Mouse (Mus musculus) left cerebral cortex, adult 9 months (tissue): ENCODE measurements around the gene Hist1h2bf.
A peak's percentile ranks its signal among the peaks of the same experiment; 100 is the strongest.
"Not testable (repeated sequence)": the region's sequence is repeated elsewhere in the genome, so short reads cannot be mapped to it uniquely, and the experiment has no call there.

ENCODE experiments used
- DNase-seq, 2 experiments: peaks; one replicate each; pipeline ENCODE4 v3.0.0; 2022; ENCODE audit warnings: low spot score in 2 of 2

Gene Hist1h2bf

DNA sequence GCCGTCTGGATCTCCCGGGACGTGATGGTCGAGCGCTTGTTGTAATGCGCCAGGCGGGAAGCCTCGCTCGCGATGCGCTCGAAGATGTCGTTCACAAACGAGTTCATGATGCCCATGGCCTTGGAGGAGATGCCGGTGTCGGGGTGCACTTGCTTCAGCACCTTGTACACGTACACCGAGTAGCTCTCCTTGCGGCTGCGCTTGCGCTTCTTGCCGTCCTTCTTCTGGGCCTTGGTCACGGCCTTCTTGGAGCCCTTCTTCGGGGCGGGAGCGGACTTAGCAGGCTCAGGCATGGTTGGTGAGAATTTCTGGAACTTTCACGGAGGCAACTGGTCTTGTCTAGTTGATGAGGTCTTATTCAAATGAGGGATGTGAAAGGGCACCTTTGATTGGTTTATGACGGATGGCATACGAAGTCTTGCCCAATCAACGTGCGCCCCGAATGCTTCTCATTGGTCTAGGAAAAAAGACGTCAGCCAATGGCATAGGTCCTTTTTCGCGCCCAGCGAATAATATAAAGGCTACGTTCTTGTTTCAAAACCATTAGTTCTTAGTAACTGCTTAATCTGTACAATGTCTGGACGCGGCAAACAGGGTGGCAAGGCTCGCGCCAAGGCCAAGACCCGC is at the start of gene Hist1h2bf, which contains the start of gene Hist1h2ad:
Gene Hist1h2bf (minus strand): TSS at position 299 of the 627 bp plus-strand sequence.
Gene Hist1h2ad (plus strand): TSS at position 484 of the 627 bp plus-strand sequence.
- DNase-seq: peak; percentile 96 to 97

DNA sequence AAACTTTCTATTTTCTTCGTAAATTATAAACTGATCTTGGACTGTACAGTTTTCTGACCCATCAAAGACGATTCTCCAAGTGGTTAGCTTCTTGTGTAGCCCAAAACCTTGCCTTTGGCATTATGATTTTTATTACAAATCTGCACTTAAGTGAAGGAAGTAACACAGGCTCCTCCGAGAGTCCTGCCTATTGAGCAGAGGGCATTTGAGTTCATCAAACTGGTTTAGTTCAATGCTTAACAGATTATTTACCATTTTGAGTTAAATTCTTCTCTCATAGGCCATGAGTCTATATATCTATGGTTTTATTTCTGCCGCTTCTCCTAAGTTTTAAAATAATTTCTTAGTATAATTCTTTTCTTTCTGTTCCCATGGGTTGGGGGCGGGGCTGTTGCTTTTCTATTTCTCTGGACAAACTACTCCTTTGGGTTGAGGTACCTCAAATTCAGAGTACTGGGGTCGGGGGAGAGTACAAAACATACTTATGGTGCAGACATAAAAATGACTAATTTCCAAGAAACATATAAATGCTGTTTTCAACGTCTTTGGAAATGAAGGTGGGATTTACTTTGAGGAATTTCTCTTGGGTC is 49.0 kb upstream of the Hist1h2bf start:
- no peak for DNase-seq

DNA sequence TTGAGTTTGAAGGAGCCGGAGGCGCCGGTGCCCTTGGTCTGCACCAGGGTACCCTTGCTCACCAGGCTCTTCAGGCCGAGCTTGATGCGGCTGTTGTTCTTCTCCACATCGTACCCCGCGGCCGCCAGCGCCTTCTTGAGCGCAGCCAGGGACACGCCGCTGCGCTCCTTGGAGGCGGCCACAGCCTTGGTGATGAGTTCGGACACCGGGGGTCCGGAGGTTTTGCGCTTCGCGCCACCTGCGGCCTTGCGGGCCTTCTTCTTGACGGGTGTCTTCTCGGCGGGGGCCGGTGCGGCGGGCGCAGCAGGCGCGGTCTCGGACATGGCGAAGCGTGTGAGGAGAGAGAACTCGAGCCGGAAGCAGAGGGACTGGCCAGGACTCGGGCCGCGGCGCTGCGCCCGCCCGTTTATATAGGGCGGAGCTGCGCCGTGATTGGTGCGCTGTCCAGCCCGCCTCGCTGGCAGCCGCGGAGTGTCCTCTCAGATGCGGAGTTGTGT is 48.2 kb upstream of the Hist1h2bf start, which contains the start of gene Hist1h1e:
Gene Hist1h1e (minus strand): TSS at position 384 of the 497 bp plus-strand sequence.
- DNase-seq: peak; percentile 50 to 87

DNA sequence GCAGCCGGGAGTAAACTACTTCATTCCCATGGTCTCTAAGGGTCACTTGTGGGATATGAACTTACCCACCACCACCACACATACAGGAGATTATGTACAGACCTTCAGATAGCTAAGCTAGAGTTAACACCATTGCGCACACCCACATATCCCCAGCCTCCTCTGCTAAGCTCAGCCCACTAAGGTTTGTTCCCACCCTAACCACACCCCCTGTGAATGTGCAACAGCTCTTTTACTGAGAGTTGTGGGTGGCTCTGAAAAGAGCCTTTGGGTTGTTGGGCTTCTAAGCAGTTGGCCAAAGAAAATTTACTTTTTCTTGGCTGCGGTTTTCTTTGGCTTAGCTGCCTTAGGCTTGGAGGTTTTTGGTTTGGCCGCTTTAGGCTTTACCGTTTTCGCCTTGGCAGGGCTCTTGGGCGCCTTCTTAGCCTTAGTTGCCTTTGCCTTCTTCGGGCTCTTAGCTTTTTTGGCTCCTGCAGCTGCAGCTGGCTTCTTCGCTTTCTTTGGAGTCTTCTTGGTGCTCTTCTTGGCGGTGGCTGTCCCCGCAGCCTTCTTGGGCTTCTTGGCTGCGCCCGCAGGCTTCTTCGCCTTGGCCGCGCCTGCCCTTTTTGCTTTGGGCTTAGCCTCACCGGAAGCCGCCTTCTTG is 47.7 kb upstream of the Hist1h2bf start:
- peak; percentile 61 to 70 for DNase-seq

DNA sequence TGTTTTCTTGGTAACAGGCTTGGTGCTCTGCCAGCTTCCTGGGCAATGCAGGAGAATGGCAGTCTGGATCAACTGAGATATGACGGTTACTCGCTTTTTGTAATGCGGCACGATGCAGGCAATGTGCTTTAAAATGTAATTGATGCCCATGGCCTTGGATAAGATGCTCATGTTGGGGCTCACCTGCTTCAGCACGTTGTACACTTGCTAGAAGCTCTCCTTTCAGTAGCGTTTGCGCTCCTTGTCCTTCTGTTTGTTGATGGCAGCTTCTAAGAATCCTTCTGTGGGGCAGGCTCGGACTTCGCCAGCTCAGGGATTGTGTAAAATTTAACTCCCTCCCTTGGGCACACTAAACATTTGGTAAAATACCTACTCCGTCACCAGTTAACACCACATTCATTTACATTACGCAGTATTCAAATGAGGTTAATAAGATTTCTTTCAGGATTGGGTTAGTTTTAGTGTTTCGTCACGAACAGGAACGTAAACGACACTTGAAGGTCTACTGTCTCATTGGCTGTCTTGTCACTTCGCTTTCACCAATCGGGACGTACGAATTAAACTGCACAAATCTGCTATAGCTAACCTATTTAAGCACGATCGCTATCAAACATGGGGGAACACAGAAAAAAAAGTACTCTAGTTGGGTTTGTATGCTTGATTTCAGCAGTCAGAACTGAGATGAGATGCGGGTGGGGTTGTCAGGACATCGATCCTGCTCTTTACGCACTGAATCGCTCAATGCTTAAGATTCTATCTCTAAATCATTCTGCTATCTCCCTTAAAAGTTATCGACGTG is 46.9 kb upstream of the Hist1h2bf start, which contains the start of gene Hist1h2be:
Gene Hist1h2be (minus strand): TSS at position 392 of the 799 bp plus-strand sequence.
- DNase-seq: peak; percentile 79 to 83

DNA sequence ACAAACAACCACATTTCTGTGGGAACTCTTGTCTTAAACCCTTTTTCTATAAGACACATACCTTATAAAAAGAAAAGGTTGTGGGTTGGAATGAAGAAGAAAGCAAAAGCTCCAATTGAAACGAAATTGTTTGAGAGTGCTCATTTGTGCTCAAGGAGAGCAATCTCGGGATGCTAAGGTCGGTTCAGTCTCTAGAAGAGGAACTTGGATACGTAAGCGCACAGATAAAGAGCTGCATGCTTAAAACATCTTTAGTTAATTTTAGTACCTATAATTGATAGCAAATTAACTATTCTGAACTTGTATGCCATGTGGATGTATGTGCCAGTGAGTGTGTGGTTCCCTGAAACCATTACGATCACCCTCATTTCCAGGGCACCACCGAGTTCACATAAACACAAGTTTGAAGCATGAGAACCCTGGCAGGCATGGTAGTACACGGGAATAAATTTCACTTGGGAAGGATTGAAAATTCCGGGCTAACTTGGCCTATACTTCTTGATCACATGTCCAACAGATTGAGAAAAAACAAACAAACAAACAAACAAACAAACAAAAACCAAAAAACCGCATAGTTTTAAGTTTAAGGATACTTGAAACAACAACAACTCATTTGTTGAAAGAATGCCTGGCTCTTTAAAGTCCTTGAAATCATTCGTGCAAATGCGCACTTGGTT is 46.2 kb upstream of the Hist1h2bf start:
- DNase-seq: no peak

DNA sequence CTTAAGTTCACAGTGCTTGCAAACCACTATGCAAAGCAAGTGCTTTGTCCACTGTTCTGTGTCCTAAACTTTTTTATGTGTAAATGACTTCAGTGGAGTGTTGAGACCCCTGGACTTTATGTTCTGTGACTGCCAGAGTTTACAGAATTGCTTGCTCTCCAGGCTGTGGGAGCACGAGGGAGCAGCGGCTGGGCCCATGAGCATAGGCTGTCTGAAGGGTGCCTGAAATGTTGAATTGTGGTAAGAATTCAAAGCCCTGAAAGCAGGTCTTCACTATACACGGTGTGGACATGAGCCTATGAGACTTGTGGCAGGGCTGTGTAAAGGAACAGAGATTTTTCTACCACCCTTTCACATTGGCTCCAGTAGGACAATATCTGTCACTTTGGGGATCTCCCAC is 37.6 kb upstream of the Hist1h2bf start:
- no peak for DNase-seq

DNA sequence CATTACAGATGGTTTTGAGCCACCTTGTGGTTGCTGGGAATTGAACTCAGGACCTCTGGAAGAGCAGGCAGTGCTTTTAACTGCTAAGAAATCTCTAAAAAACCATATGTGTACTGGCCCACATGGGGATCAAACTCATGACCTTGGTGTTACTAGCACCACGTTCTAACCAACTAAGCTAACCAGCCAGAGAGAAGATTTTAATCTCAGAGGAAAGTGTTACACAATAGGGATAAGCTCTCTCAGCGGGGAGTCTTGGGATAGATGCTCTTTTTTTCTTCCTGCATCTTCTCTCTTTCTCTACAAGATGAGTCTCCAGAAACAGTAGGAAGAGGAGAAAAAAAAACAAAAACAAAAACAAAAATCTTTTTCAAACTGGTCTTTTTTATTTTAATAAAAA is 36.4 kb upstream of the Hist1h2bf start:
- DNase-seq: no peak

DNA sequence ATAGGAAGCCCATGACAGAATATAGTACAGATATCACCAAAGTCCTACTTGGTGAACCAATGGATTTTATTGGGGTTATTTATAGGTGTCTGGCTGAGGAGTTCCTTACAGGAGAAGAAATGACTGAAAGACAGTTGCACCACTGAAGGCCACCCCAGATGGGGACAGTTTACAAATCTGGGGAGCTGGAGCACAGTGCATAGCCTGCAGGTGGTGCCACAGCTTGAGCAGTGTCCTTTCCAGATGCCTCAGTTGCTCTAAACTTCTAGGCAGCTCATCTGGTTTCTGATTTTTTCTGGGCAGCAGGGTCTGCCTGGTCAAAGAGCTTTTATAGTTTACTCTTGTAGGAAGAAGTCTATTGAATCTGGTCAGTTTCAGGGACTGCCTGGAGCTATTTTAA is 35.8 kb upstream of the Hist1h2bf start:
- DNase-seq: no peak

DNA sequence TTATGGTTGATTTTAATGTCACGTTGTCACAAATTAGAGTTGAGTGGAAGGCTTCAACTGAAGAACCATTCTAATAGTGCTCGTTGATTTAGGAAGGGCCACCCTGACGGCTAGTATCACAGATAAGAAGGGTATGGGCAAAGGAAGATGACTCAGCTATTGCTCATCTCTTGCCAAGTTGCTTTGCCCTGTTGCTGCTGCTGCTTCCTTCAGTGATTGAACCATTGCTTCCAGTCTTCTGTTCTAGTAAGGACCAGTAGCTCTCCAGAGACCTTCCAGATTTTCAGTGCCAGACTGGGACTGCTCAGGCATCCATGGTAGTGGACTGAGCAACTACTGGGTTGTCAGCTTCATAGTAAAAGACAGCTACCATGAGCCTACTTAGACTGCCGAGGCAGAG is 35.2 kb upstream of the Hist1h2bf start:
- DNase-seq: no peak

DNA sequence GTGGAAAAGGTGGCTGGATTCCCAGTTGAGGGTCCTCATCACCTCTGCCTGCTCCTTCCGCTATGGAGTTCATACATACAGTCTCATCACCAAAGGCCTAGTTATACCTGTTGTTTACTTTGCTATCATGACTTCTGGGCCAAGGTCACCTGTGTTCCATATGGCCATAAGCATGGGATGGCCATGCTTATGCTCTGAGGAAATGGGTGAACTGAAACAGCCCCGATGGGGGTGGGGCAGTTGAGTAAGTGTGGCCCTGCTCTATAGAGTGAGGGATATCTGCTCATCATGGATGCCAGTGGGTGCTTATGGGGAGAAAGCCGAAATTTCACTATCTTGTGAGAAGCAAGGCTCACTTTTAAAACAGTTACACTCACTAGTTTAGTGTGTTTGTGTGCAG is 31.1 kb upstream of the Hist1h2bf start:
- no peak for DNase-seq

DNA sequence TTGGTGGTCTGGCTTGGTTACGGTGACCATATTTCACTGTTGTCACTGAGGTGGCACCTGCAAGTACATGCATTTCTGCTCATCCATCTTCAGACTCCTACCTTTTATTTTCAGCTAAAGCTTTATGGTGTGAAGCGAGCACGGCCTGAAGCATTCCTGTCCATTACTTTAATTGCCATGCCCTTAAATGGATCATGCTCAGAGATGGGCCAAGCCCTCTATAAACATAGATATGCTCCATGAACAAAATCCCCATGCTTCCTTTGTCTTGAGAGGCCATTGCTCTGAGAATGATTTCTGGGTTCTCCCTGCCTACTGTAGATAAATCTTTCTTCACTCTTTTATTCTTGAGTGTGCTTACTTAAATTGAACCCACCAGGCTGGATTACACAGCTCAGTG is 30.5 kb upstream of the Hist1h2bf start:
- no peak for DNase-seq

DNA sequence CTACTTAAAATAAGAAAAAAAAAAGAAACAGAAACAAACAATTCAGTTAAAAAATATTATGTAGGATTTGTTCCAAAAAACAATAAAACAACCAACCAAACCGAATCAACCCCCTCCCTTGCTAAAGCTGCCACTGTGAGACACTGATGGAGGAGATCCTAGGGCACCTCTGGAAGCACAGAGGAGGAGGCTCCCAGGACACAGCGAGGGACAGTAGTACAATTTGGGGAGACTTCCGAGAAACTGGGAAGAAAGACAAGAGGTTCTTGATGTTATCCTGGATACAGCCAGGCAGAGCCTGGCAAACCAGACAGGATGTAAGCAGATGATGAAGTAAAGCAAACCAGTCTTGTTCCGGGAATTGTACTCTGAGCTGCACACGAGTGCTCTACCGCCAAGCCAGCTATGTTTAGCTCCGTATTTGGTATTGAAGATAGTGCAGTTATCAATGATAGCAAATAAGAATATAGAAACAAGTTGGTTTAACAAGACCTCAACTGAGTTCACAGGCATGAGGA is 29.2 kb upstream of the Hist1h2bf start:
- DNase-seq: no peak

DNA sequence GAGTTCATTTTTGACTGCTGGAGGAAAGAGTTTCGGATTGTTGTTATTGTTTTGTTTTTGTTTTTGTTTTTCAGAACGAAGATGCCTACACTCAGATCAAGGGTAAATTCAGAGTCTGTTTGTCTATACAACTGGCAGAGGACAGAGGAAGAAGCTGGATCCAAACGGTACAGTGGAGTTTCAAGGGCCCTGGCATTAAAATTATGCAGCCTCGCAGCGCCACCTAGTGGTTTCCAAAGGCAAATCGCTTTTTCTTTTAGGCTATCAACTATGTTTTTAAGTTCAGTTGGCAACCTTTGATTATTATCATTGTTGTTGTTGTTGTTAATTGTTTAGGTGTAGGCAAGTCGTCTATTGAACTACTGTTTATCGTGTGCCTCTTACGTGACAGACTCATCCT is 24.0 kb upstream of the Hist1h2bf start:
- peak in 1 of 2 experiments; percentile 61 for DNase-seq

DNA sequence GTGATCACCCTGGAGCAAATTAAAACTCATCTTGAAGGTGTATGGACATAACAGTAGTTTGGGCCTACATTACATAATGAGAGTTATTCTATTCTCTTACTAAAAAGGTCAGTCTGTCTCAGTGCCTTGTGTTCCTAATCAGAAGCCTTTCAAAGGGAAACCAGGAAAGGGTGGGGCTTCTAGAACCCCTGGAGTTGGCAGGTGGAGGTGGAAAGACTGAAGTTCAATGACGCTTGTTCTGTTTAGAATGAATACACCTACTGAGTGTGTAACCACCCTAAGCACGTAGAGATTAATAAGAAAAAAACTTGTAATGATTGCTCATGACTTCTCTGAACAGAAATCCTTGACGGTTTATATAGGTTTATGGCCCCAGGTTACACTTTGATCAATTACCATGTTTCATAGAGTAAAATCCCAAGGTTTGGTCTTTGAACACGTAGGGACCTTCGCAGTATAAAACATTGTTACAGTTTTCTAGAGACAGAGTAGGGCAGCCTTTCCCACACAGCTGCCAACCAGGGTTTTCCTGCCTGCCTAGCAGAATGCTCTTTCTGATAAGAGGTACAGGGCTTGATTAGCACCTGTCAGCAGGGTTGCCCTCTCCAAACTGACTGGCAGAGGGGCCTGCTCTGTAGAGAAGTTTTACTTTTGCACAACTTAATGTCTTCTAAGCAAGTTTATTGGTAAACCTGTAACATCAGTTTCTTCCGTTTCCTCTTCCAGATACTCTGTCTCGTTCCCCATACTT is 21.8 kb upstream of the Hist1h2bf start:
- no peak for DNase-seq

DNA sequence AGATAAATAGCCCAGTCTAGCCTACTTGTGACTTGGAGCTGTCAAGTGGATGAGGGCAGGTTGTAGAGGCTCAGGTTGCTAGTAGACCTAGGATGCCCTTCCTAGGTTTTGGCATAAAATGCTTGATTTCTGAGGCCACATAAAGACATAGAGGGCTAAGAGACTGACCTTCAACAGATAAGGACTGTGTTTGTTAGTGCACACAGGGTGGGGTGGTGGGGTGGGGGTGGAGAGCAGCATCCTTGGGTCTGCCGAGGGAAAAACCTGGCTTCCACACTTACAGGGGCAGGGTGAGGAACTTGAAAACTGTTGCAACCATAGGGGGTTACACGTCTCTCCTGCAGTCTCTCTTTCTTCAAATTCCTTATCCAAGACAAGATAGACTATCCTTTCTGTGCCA is 21.2 kb upstream of the Hist1h2bf start:
- no peak for DNase-seq

DNA sequence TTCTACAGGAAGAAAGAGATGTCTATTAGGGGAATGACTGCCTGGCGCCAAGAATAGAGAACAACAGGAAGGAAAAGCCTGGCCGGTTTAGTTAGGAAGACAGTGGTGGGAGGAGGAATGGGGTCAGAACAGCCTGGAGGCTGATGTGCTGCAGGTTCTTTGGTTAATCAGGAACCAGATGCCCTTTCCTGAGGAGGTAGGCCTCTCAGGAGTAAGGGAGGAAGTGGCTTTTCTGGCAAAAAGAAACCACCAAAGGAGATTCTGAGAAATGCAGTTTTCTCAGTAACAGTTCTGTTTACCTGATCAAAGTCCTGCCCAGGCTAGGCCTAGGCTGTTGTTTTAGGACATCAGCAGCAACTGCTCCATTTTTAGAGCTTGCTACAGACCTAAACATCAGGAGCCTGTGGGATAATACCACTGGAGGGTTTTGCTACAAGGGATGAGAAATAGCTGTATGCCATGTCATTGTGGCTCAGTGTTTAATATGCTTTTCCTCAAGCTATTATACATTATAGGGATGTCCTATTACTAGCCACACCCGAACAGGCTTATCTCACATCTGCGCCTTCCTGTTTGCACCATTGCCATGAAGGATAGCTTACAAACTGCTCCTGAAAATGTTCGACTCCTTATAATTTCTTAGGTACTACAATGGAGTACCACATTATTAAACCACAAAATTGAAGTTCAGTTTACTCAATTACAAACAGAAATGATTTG is 19.2 kb upstream of the Hist1h2bf start:
- DNase-seq: no peak

DNA sequence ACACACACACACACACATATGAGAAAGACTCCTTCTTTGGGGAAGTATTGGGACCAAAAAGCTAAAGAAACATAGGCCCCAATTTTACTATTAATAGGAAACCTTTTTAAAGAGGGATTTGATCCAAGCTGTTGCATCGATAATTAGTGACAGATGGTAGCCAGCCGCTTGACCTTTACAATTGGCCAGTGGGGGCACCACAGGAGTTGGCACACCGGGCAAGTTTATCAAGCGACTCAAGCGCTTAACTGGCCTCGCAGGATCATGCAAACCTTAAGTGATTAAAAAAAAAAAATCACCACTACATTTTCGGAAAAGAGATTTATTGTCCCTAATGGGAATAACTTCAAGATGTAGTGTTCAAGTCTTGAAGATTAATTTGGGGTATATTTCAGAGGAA is 18.6 kb upstream of the Hist1h2bf start:
- DNase-seq: no peak

DNA sequence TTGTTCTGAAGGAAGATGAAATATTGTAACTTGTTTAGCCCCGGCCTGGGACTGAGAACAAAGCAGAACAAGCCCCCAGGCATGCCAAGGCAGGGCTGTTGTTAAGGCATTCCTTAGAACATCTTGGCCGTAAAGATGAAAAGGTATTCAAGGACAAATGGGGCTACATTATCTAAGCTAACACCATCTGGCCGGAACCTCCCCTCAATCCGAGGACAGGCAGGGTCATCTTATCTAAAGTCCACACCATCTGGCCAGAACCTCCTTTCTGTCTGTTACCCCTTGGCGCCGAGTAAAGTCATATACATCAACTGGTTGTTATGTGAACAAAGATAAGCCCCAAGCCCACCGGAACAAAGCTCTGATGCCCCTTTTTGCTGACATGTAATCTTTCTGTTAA is 17.9 kb upstream of the Hist1h2bf start:
- DNase-seq: not testable (repeated sequence)

DNA sequence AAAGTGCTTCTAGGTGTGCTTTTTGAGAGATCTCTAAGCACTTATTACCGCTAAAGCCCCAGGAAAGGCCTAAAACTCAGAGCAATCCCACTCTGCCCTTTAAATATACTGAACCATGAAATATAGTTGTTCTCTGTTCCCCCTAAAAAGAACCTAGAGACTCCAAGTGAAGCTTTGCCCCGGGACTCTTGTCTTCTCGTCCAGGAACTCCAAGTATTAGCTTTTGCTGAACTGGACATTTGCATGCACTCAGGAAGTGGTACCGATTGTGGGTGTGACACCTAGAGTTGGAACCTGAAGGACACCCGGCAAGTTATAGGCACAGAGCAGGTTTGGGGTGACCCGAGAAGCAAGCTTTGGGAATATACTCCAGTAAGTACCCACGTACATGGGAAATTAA is 17.2 kb upstream of the Hist1h2bf start:
- no peak for DNase-seq
